In genomic region chr5:72621022-72621421, GRCm38 (mm10) we compare ENCODE assay signal across 25 mouse cellular contexts. TPM values are rescaled to one million over a fixed set of nuclear protein-coding genes. Genes with fewer than 3 reads are reported as not detected.
DNase-seq lines count a peak whose midpoint lies in the region; ATAC-seq and TF ChIP-seq lines count a peak whose summit lies in the region.
"Had no signal": no experiment of that assay in that cellular context is flagged by ENCODE, and none has a peak within 500 bp of the region (broad histone marks: within the 10 kb centered on the region; RNA-seq: fewer than 3 reads in every experiment).

No protein-coding gene starts in this region.

- DNase-seq in liver, postnatal 0 days, result no peak
- DNase-seq in induced T-regulatory cell, adult 2 months (ENCODE audit: low read depth), result peak; percentile 55
- DNase-seq in thymus, postnatal 4 days, result peak; percentile 23
- no peak for DNase-seq in ovary, postnatal 10 days (ENCODE audit: low spot score)
- no peak for DNase-seq in left cerebral cortex, postnatal 36 days (ENCODE audit: low spot score in 2 of 2)
- DNase-seq: adrenal gland, postnatal 10 days; cerebellum, adult 9-11 months; gastrocnemius, postnatal 36 days; lung, adult 2 months; lung, postnatal 4 days; retina, postnatal 1 day had no signal

- H3K4me1 ChIP-seq in liver, postnatal 0 days (ENCODE audit: insufficient read depth), result no peaks in the 10 kb centered on the region
- no peaks in the 10 kb centered on the region for H3K4me1 ChIP-seq in liver, embryonic 12.5 days
- H3K4me1 ChIP-seq: embryonic facial prominence, embryonic 12.5 days; hindbrain, embryonic 10.5 days; limb, embryonic 15.5 days had no signal

- ATAC-seq in liver, postnatal 0 days, result no peak
- no peak for ATAC-seq in liver, embryonic 12.5 days
- peak; percentile 82 for ATAC-seq in CD4-positive, CD25-positive, alpha-beta regulatory T cell, adult 4 months
- ATAC-seq: forebrain, embryonic 14.5 days; hindbrain, postnatal 0 days; midbrain, embryonic 16.5 days had no signal

- intact Hi-C loops in left cerebral cortex, postnatal 36 days (cut with DNase I), result no loop called here

- no peaks in the 10 kb centered on the region for H3K36me3 ChIP-seq in liver, postnatal 0 days (replicated peaks; ENCODE audit: insufficient read depth, low read length)
- H3K36me3 ChIP-seq in liver, embryonic 12.5 days, result no peaks in the 10 kb centered on the region
- H3K36me3 ChIP-seq: embryonic facial prominence, embryonic 12.5 days; hindbrain, embryonic 10.5 days; limb, embryonic 15.5 days had no signal

- 48% methylated on average over 1 of the region's 1 CpGs for WGBS in liver, postnatal 0 days (ENCODE audit: insufficient replicate concordance)
- WGBS in liver, embryonic 12.5 days (ENCODE audit: insufficient replicate concordance), result 48% methylated on average over 1 of the region's 1 CpGs

- no peak overlapping the region for H3K27ac ChIP-seq in liver, postnatal 0 days (ENCODE audit: low read depth)
- H3K27ac ChIP-seq in liver, embryonic 12.5 days, result no peak overlapping the region
- H3K27ac ChIP-seq: embryonic facial prominence, embryonic 12.5 days; hindbrain, embryonic 10.5 days; hindbrain, postnatal 0 days; limb, embryonic 15.5 days had no signal

- no peak overlapping the region for H3K4me3 ChIP-seq in liver, postnatal 0 days (ENCODE audit: low read depth, low read length)
- no peak overlapping the region for H3K4me3 ChIP-seq in liver, embryonic 12.5 days
- H3K4me3 ChIP-seq: embryonic facial prominence, embryonic 12.5 days; erythroblast, embryonic 14.5 days; hindbrain, embryonic 10.5 days; limb, embryonic 15.5 days had no signal

- no peaks in the 10 kb centered on the region for H3K9me3 ChIP-seq in liver, postnatal 0 days (ENCODE audit: low read length)
- no peaks in the 10 kb centered on the region for H3K9me3 ChIP-seq in liver, embryonic 12.5 days (replicated peaks)
- H3K9me3 ChIP-seq: embryonic facial prominence, embryonic 12.5 days; hindbrain, embryonic 10.5 days; limb, embryonic 15.5 days had no signal

- H3K9ac ChIP-seq in liver, postnatal 0 days (replicated peaks), result no peak overlapping the region
- H3K9ac ChIP-seq in liver, embryonic 12.5 days, result no peak overlapping the region
- H3K9ac ChIP-seq: embryonic facial prominence, embryonic 12.5 days; limb, embryonic 15.5 days had no signal

- TF ChIP-seq EP300 in liver, postnatal 0 days (IDR thresholded peaks at IDR 0.05; ENCODE audit: low read depth), result no peak

- 0 out of 2 replicates have a peak, but pooled peaks have one; percentile 27 for TF ChIP-seq CTCF in liver, postnatal 0 days (IDR thresholded peaks at IDR 0.05; ENCODE audit: low read depth)

- no peaks in the 10 kb centered on the region for H3K27me3 ChIP-seq in liver, postnatal 0 days (ENCODE audit: insufficient read depth, low read length)
- no peaks in the 10 kb centered on the region for H3K27me3 ChIP-seq in liver, embryonic 12.5 days (replicated peaks)
- H3K27me3 ChIP-seq: embryonic facial prominence, embryonic 12.5 days; limb, embryonic 15.5 days had no signal

- no peak overlapping the region for H3K4me2 ChIP-seq in liver, postnatal 0 days (ENCODE audit: low read depth, low read length)
- H3K4me2 ChIP-seq in liver, embryonic 12.5 days, result no peak overlapping the region
- H3K4me2 ChIP-seq: embryonic facial prominence, embryonic 12.5 days; limb, embryonic 15.5 days had no signal

RNA-seq across cellular contexts. Expression of gene Cnga1, which starts 23.1 kb away (rescaled TPM):
- polyA plus RNA-seq in liver, postnatal 0 days (2015; fragmentation: Nextera tagmentation; extraction: Ambion mirVana), result not detected in 2 replicates
- polyA plus RNA-seq in liver, embryonic 12.5 days (2016; fragmentation: Nextera tagmentation; extraction: Ambion mirVana), result not detected in 2 replicates
- polyA plus RNA-seq in CD4-positive, CD25-positive, alpha-beta regulatory T cell, adult 4 months (2017; shearing (Covaris generic)), result 1 to 10 TPM in 1 of 2 experiments, under 1 TPM in 1; 0.70 to 1.2 TPM
- not detected for total RNA-seq in left cerebral cortex, postnatal 36 days (2021)
- total RNA-seq: gastrocnemius, postnatal 36 days; hindbrain, postnatal 0 days; left cerebral cortex, postnatal 25 days had no signal
- polyA plus RNA-seq: cortical plate, adult 2 months; embryonic facial prominence, embryonic 12.5 days; erythroblast, embryonic 14.5 days; forebrain, embryonic 14.5 days; heart, postnatal 0 days; hindbrain, embryonic 10.5 days; hindbrain, postnatal 0 days; kidney, embryonic 14.5 days; large intestine, adult 2 months; limb, embryonic 15.5 days; midbrain, embryonic 16.5 days had no signal

RNA-seq across cellular contexts. Expression of gene Nipal1, which starts 26.6 kb away (rescaled TPM):
- polyA plus RNA-seq in liver, postnatal 0 days (2015; fragmentation: Nextera tagmentation; extraction: Ambion mirVana), result 75.3 and 76.1 TPM in 2 replicates
- 1.2 and 2.6 TPM in 2 replicates for polyA plus RNA-seq in liver, embryonic 12.5 days (2016; fragmentation: Nextera tagmentation; extraction: Ambion mirVana)
- 10 to 100 TPM; 28.3 to 31.1 TPM for polyA plus RNA-seq in CD4-positive, CD25-positive, alpha-beta regulatory T cell, adult 4 months (2017; shearing (Covaris generic))
- not detected for total RNA-seq in left cerebral cortex, postnatal 36 days (2021)
- total RNA-seq: gastrocnemius, postnatal 36 days; left cerebral cortex, postnatal 25 days had no signal
- polyA plus RNA-seq: cortical plate, adult 2 months; heart, postnatal 0 days had no signal

RNA-seq across cellular contexts. Expression of gene Gm5868, which starts 33.7 kb away (rescaled TPM):
- not detected in 2 replicates for polyA plus RNA-seq in liver, postnatal 0 days (2015; fragmentation: Nextera tagmentation; extraction: Ambion mirVana)
- polyA plus RNA-seq in liver, embryonic 12.5 days (2016; fragmentation: Nextera tagmentation; extraction: Ambion mirVana), result not detected in 2 replicates
- polyA plus RNA-seq in CD4-positive, CD25-positive, alpha-beta regulatory T cell, adult 4 months (2017; shearing (Covaris generic)), result not detected
- under 1 TPM in 1 of 2 experiments, not detected in 1; 0.93 TPM for total RNA-seq in left cerebral cortex, postnatal 36 days (2021)
- total RNA-seq: gastrocnemius, postnatal 36 days had no signal
- polyA plus RNA-seq: cortical plate, adult 2 months; erythroblast, embryonic 14.5 days; heart, postnatal 0 days; large intestine, adult 2 months; lung, adult 2 months had no signal

RNA-seq across cellular contexts. Expression of gene Zar1, which starts 40.0 kb away (rescaled TPM):
- polyA plus RNA-seq in liver, postnatal 0 days (2015; fragmentation: Nextera tagmentation; extraction: Ambion mirVana), result not detected in 2 replicates
- polyA plus RNA-seq in liver, embryonic 12.5 days (2016; fragmentation: Nextera tagmentation; extraction: Ambion mirVana), result not detected in 2 replicates
- not detected for polyA plus RNA-seq in CD4-positive, CD25-positive, alpha-beta regulatory T cell, adult 4 months (2017; shearing (Covaris generic))
- total RNA-seq in left cerebral cortex, postnatal 36 days (2021), result under 1 TPM; 0.27 to 0.39 TPM
- total RNA-seq: gastrocnemius, postnatal 36 days had no signal
- polyA plus RNA-seq: erythroblast, embryonic 14.5 days; heart, postnatal 0 days; large intestine, adult 2 months; lung, adult 2 months had no signal

Comparison
In these comparisons a context has a peak if more than half of its experiments do, and no peak if none do; other contexts are left out.
1. DNase-seq: peak in induced T-regulatory cell, adult 2 months (single experiment) and thymus, postnatal 4 days (single experiment); none in liver, postnatal 0 days (single experiment), ovary, postnatal 10 days (single experiment) and left cerebral cortex, postnatal 36 days (0 of 2).